Mouse (Mus musculus) mouse embryonic stem cell (cell line): ENCODE data around the gene Psmb6.

Experiments
- in situ Hi-C, 2 experiments: fragments of 300-500 bp; cut with MboI; formaldehyde crosslinking; loops; 1 replicate in 1 of 2; 3 replicates in 1 of 2; pipeline ENCODE4 v1.14.3; 2019 to 2020; ENCODE audit warnings: low sequenced_read_pairs in 2 of 2, low pct_unique_long_range_greater_than_20kb in 1 of 2, mixed read lengths in 1 of 2; ENCODE audit not compliant: unreplicated experiment in 1 of 2

The Psmb6 gene

GRCm38 (mm10) chr11:70525184-70525678, at the start of gene Psmb6:
Gene Psmb6, plus strand, starts transcription at chr11:70525367.
- in situ Hi-C loops: loop anchor here (5.0 to 10.0 kb wide), 2 partner anchors 90 to 92 kb away; partner anchors contain the start of genes 4930544D05Rik (in 2 of the 2) and Chrne (in 2 of the 2)

GRCm38 (mm10) chr11:70485498-70485897, 39.7 kb upstream of the Psmb6 start:
- in situ Hi-C loops: no loop called here

DNA sequence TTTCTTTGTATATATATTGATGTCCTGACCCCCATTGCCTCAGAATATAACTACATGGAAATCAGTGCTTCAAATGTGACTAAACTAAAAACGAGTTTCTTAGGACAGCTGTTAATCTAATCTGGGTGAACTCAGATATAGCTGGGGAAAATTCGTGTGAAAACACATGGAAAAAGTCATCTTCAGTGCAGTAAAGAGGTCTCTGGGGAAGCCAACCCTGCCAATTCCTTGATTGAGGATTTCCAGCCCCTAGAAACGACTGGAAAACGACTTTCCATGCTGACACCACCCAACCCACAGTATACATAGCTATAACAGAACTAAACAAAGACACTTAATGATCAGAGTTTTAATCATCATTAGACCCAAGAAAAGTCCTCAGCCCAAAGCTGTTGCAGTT, 37.4 kb upstream of the Psmb6 start:
- in situ Hi-C loops: no loop called here

GRCm38 (mm10) chr11:70489138-70489537, 36.0 kb upstream of the Psmb6 start:
- in situ Hi-C loops: no loop called here

DNA sequence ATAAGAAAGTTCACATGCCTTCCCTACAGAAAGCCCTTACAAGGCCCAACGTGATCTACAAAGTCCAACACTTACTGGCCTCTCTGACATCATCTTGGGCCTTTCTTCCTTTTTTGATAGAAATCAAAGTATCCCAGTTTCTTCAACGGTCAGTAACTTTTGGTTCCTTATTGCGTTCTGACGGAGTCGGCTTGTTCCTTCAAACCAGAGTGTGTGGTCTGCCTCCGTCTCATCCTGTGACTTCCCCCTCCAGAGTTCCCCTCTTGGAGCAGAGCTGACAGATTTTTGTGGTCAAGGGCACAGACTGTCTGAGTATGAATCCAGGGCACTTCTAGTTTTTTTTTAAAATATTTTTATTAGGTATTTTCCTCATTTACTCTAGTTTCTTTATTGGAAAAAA, 35.5 kb upstream of the Psmb6 start:
- in situ Hi-C loops: no loop called here

GRCm38 (mm10) chr11:70499566-70500475, 25.3 kb upstream of the Psmb6 start:
- in situ Hi-C loops: loop anchor here (5.0 to 10.0 kb wide), 3 partner anchors 83 to 255 kb away; partner anchors contain the start of gene Alox12e (in 1 of the 2)

- in situ Hi-C loops: loop anchor here (5.0 to 10.0 kb wide), 3 partner anchors 83 to 254 kb away; partner anchors contain the start of gene Alox12e (in 1 of the 2)
Observed at GRCm38 (mm10) chr11:70500476-70500812, 24.7 kb upstream of the Psmb6 start.

- in situ Hi-C loops: loop anchor here (5.0 to 10.0 kb wide), 3 partner anchors 85 to 253 kb away; partner anchors contain the start of gene Alox12e (in 1 of the 2)
Observed at GRCm38 (mm10) chr11:70502018-70502417, 23.1 kb upstream of the Psmb6 start.

GRCm38 (mm10) chr11:70504970-70505369, 20.2 kb upstream of the Psmb6 start, which contains the start of gene Tm4sf5:
Gene Tm4sf5, plus strand, starts transcription at chr11:70505244.
- in situ Hi-C loops: loop anchor here (5.0 to 10.0 kb wide), 3 partner anchors 88 to 250 kb away; partner anchors contain the start of gene Alox12e (in 1 of the 2)

GRCm38 (mm10) chr11:70506385-70506784, 18.8 kb upstream of the Psmb6 start:
- in situ Hi-C loops: loop anchor here in 1 of 2 experiments (10.0 kb wide), 2 partner anchors 182 to 248 kb away; partner anchors contain the start of gene Alox12e

GRCm38 (mm10) chr11:70506962-70507515, 18.1 kb upstream of the Psmb6 start:
- in situ Hi-C loops: loop anchor here in 1 of 2 experiments (10.0 kb wide), 2 partner anchors 182 to 248 kb away; partner anchors contain the start of gene Alox12e

GRCm38 (mm10) chr11:70509753-70510564, 15.2 kb upstream of the Psmb6 start:
- in situ Hi-C loops: loop anchor here in 1 of 2 experiments (10.0 kb wide), 2 partner anchors 185 to 245 kb away; partner anchors contain the start of gene Alox12e

GRCm38 (mm10) chr11:70511242-70511641, 13.9 kb upstream of the Psmb6 start:
- in situ Hi-C loops: no loop called here

GRCm38 (mm10) chr11:70511825-70512224, 13.3 kb upstream of the Psmb6 start:
- in situ Hi-C loops: no loop called here

GRCm38 (mm10) chr11:70512709-70513342, 12.3 kb upstream of the Psmb6 start:
- in situ Hi-C loops: no loop called here

GRCm38 (mm10) chr11:70513520-70513919, 11.6 kb upstream of the Psmb6 start:
- in situ Hi-C loops: no loop called here

- in situ Hi-C loops: no loop called here
Observed at GRCm38 (mm10) chr11:70514288-70514687, 10.9 kb upstream of the Psmb6 start, which contains the start of gene Vmo1. Gene Vmo1, minus strand, starts transcription at chr11:70514616.

- in situ Hi-C loops: no loop called here
Observed at GRCm38 (mm10) chr11:70516352-70516751, 8.8 kb upstream of the Psmb6 start.
